Mouse (Mus musculus): Measurements from ENCODE around the gene Trak1. TPM values are rescaled to one million over a fixed set of nuclear protein-coding genes. Genes with fewer than 3 reads are reported as not detected.

Trak1 gene
- polyA plus RNA-seq, 1 experiment from 2014 or later: 15.2 TPM

DNA sequence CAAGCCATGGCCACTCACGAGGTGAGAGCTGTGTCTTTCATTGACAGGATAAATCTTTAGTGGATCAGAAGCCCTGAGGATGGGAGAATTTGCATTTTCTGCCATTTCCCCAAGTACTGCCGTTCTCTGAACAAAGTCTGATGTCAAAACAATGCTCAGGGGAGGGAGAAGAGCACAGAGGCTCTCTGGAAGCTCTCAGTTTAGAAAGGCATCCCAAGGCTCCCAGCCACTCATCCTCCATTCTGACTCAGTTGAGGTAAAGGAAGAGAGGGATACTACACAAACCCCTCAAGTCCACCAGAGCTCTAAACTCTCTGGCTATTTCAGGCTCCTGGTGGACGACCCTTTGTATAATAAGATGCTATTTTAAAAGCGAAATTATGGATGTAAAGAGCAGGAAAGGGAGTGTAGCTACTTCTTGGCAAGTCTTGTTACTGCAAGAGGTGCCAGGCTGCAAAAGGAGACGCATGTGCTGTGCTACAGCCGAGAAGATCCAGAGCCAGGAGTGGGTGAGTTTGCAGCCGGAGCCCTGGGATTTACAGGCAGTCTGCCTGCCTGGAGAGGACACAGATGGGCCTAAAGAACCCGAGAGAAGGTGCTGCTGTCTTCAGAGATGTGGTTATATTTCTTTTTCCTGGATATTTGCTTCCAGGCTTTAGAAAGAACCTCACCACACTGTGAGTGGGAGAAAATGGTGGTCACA, 209.3 kb downstream of the Trak1 start:
- Histone ChIP-seq H3K4me2 (no peak overlapping the region), H3K27me3 (no peaks in the 10 kb centered on the region), H3K36me3 (no peaks in the 10 kb centered on the region), H3K9ac (replicated peaks) (no peak overlapping the region), H3K27ac (no peak overlapping the region), H3K4me1 (replicated peaks) (no peaks in the 10 kb centered on the region), H3K4me3 (replicated peaks) (no peak overlapping the region), H3K9me3 (no peaks in the 10 kb centered on the region)
- no peak for ATAC-seq (ENCODE audit: insufficient number of reproducible peaks, insufficient read depth, low FRiP score, low TSS enrichment, low read depth)
- 70% methylated on average over 8 of the region's 8 CpGs for WGBS

DNA sequence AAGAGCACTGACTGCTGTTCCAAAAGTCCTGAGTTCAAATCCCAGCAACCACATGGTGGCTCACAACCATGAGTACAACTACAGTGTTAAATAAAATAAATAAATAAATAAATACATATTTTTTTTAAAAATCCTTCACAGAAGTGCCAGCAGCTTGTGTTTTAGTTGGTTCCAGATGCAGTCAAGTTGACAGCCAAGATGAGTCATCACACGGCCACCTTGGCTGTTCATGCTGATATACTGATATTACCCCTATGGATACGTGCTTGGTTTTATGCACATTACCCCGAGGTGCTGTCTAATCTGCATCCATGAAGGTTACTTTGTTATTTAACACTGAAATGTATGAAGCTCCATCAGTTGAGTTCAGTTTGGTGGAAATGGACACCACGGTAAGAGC, 214.6 kb downstream of the Trak1 start:
- Histone ChIP-seq H3K4me1 (replicated peaks) (no peaks in the 10 kb centered on the region), H3K4me3 (replicated peaks) (no peak overlapping the region), H3K36me3 (no peaks in the 10 kb centered on the region), H3K9ac (replicated peaks) (no peak overlapping the region), H3K27ac (no peak overlapping the region), H3K27me3 (no peaks in the 10 kb centered on the region), H3K9me3 (no peaks in the 10 kb centered on the region), H3K4me2 (no peak overlapping the region)
- WGBS: 88% methylated on average over 4 of the region's 4 CpGs
- ATAC-seq (ENCODE audit: insufficient number of reproducible peaks, insufficient read depth, low FRiP score, low TSS enrichment, low read depth): no peak

GRCm38 (mm10) chr9:121514462-121514861, 217.2 kb downstream of the Trak1 start:
- Histone ChIP-seq H3K36me3 (no peaks in the 10 kb centered on the region), H3K9me3 (no peaks in the 10 kb centered on the region), H3K4me1 (replicated peaks) (no peaks in the 10 kb centered on the region), H3K4me2 (no peak overlapping the region), H3K9ac (replicated peaks) (no peak overlapping the region), H3K27me3 (no peaks in the 10 kb centered on the region), H3K4me3 (replicated peaks) (no peak overlapping the region), H3K27ac (no peak overlapping the region)
- ATAC-seq (ENCODE audit: insufficient number of reproducible peaks, insufficient read depth, low FRiP score, low TSS enrichment, low read depth): no peak
- 81% methylated on average over 5 of the region's 5 CpGs for whole genome bisulfite sequencing

DNA sequence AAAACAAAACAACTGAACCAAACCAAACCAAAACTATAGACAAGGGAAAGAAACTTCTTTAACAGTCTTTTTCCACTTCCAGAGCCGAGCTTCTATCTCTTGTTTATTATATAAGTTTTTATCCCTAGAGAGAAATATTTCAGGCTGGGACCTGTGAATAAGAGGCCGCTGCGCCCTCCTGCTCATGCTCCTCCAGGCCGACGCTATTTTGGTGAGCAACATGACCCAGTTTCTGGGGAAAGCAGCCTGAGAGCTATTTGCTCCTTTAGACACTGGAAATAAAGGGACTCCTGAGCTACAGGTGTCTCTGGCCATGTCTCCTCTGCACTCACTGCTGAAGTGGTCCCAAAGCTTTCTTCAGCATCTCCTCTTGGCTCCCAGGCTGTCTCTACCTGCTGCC, 222.7 kb downstream of the Trak1 start:
- 83% methylated on average over 5 of the region's 5 CpGs for WGBS
- no peaks in the 10 kb centered on the region for H3K36me3 ChIP-seq
- H3K4me3 ChIP-seq (replicated peaks): no peak overlapping the region
- no peaks in the 10 kb centered on the region for H3K27me3 ChIP-seq
- H3K9me3 ChIP-seq: no peaks in the 10 kb centered on the region
- ATAC-seq (ENCODE audit: insufficient number of reproducible peaks, insufficient read depth, low FRiP score, low TSS enrichment, low read depth): no peak
- no peak overlapping the region for H3K4me2 ChIP-seq
- H3K27ac ChIP-seq: no peak overlapping the region
- H3K9ac ChIP-seq (replicated peaks): no peak overlapping the region
- H3K4me1 ChIP-seq (replicated peaks): no peaks in the 10 kb centered on the region

Other genes starting within 250 kb of the Trak1 start
- gene Ulk4, start 20.3 kb upstream of the Trak1 start, polyA plus RNA-seq (2016; fragmentation: Nextera tagmentation; extraction: Ambion mirVana): 193 and 212 TPM in 2 replicates
- 0.64 TPM in 1 of 2 replicates, not detected in the other for gene Cck, start 198.2 kb downstream of the Trak1 start, polyA plus RNA-seq (2016; fragmentation: Nextera tagmentation; extraction: Ambion mirVana)

Data from limb, embryonic 12.5 days (tissue).